Mouse (Mus musculus) C2C12 (cell line): ENCODE measurements around the gene Pold1.

Experiments
- CTCF ChIP-seq: IDR thresholded peaks from one replicate; pipeline ENCODE4 v1.5.1; 2011; ENCODE audit not compliant: control insufficient read depth, insufficient read depth, insufficient read length
- MYOG ChIP-seq: IDR thresholded peaks from one replicate; pipeline ENCODE4 v1.6.1; 2011; ENCODE audit not compliant: control insufficient read depth, insufficient read length; ENCODE audit errors: extremely low read depth

DNA sequence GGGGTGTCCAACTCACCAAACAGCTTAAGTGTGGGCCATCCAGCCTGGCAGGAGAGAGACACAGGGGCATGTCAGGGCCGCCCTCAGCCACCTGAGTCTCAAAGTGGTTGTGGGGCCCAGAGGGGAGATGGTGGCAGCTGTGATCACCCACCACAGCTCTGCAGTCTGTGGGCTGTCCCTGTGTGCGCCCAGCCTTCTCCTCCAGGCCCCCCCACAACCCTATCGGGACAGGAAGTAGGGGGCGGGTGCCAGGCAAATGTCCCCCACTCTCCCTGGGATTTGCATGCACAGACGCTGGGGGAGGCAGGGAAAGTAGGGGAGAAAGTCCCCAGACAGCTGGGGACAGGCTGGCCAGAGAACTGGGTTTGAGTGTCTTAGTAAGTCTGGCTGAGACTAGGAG, 17.4 kb downstream of the Pold1 start:
- TF ChIP-seq CTCF: no peak
- TF ChIP-seq MYOG: no peak
